17 mouse cellular contexts compared by ENCODE assay signal in genomic region chr13:58587962-58588361, GRCm38 (mm10). TPM values are rescaled to one million over a fixed set of nuclear protein-coding genes. Genes with fewer than 3 reads are reported as not detected.
DNase-seq lines count a peak whose midpoint lies in the region.
"Had no signal": no experiment of that assay in that cellular context is flagged by ENCODE, and none has a peak within 500 bp of the region (broad histone marks: within the 10 kb centered on the region; RNA-seq: fewer than 3 reads in every experiment).

No protein-coding gene starts in this region.

- peak; percentile 59 for DNase-seq in urinary bladder, postnatal 14 days (ENCODE audit: low spot score)
- no peak for DNase-seq in urinary bladder, postnatal 4 days (ENCODE audit: low spot score in 2 of 2)
- peak; percentile 52 to 76 for DNase-seq in lung, adult 18-20 months
- DNase-seq in lung, postnatal 14 days = peak; percentile 10
- no peak for DNase-seq in gastrocnemius, adult 8-10 months (ENCODE audit: low spot score in 2 of 2)
- DNase-seq in MN1 (ENCODE audit: low spot score) = no peak
- DNase-seq in heart, adult 9 months (ENCODE audit: low spot score in 2 of 2) = no peak
- DNase-seq: adrenal gland, postnatal 10 days; B cell, adult 2 months; cerebellum, adult 9-10 months; gastrocnemius, postnatal 36 days; kidney, adult 11 months; liver; liver, postnatal 0 days; thymus, postnatal 25 days had no signal

RNA-seq across cellular contexts. Expression of gene Slc28a3, which starts 22.7 kb away (rescaled TPM):
- not detected for total RNA-seq in gastrocnemius, adult 8-10 months (2022)
- total RNA-seq: adrenal gland, postnatal 10 days; gastrocnemius, postnatal 36 days; heart, postnatal 25 days; midbrain, postnatal 0 days had no signal

Comparison
In these comparisons a context has a peak if more than half of its experiments do, and no peak if none do; other contexts are left out.
1. DNase-seq: peak in urinary bladder, postnatal 14 days (single experiment), lung, adult 18-20 months (2 of 2) and lung, postnatal 14 days (single experiment); none in urinary bladder, postnatal 4 days (0 of 2), gastrocnemius, adult 8-10 months (0 of 2), MN1 (single experiment) and heart, adult 9 months (0 of 2).